Mouse (Mus musculus) neural tube, embryonic 13.5 days (tissue): Measurements from ENCODE around the gene Ptprt. TPM values are rescaled to one million over a fixed set of nuclear protein-coding genes. Genes with fewer than 3 reads are reported as not detected.

Experiments used
- ATAC-seq: fragments of 200-750 bp; cut with Nextera tagmentation; 2 replicates; pipeline ENCODE4 v1.8.0; 2017; ENCODE audit warnings: low read depth, mild to moderate bottlenecking, moderate TSS enrichment, moderate library complexity
- H3K27ac ChIP-seq: fragments of 300-500 bp; sonication (generic); replicated peaks from 2 replicates; pipeline ENCODE4 v1.5.1; 2015; ENCODE audit warnings: moderate library complexity, mild to moderate bottlenecking, inconsistent platforms
- H3K27me3 ChIP-seq: fragments of 300-500 bp; sonication (generic); 2 replicates; pipeline ENCODE4 v1.6.1; 2015; ENCODE audit warnings: mild to moderate bottlenecking, inconsistent platforms
- H3K36me3 ChIP-seq: fragments of 300-500 bp; sonication (generic); 2 replicates; pipeline ENCODE4 v1.6.1; 2015; ENCODE audit warnings: mild to moderate bottlenecking, inconsistent platforms
- H3K4me1 ChIP-seq: fragments of 300-500 bp; sonication (generic); replicated peaks from 2 replicates; pipeline ENCODE4 v1.6.1; 2015; ENCODE audit warnings: inconsistent platforms
- H3K4me2 ChIP-seq: fragments of 300-500 bp; sonication (generic); 2 replicates; pipeline ENCODE4 v1.6.1; 2015; ENCODE audit warnings: inconsistent platforms, mild to moderate bottlenecking, moderate library complexity
- H3K4me3 ChIP-seq: fragments of 300-500 bp; sonication (generic); 2 replicates; pipeline ENCODE4 v1.5.1; 2015; ENCODE audit warnings: mild to moderate bottlenecking, inconsistent platforms
- H3K9ac ChIP-seq: fragments of 300-500 bp; sonication (generic); 2 replicates; pipeline ENCODE4 v1.6.1; 2015; ENCODE audit warnings: moderate library complexity, mild to moderate bottlenecking, inconsistent platforms
- H3K9me3 ChIP-seq: fragments of 300-500 bp; sonication (generic); 2 replicates; pipeline ENCODE4 v1.6.1; 2016; ENCODE audit warnings: inconsistent platforms
- WGBS: fragments of 180-500 bp; shearing (Covaris S2); methylation state at CpG from one replicate; pipeline ENCODE4 v1.1.7; 2015; 5-methylcytosine and 5-hydroxymethylcytosine counted together
- polyA plus RNA-seq: library from polyadenylated mRNA; unstranded; fragments of >200 nt; fragmentation: Nextera tagmentation; extraction: Ambion mirVana; gene quantifications from 2 replicates; pipeline ENCODE4 v1.2.1, GENCODE M21; 2015

Gene Ptprt
- polyA plus RNA-seq, 1 experiment from 2014 or later: 6.6 TPM

DNA sequence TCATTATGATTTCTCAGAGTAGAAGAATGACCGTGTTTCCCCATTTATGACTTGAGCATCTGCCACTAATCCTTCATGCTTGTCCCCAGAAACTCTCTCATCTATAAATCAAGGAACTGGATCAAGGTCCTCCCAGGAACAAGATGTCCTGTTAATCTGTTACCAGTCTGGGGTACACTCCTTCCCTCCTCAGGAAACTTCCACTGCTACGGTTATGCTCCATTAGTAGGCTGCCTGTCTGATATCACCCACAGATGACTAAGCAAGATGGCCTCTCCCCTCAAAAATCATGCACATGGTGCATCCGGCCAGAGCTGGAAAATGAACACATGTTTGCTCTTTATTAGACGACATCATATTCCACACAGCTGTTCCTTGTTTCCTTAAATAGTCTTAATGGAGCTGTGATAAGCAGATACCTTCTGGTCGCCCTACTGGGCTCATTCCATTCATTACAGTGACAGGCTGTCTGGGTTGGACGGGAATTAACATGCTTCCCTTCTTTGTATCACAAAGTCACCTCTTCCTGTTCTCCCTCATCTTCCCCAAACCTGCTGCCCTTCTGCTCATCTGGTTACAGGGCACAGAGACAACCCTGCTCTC is 1060.6 kb downstream of the Ptprt start:
- no peak for ATAC-seq
- H3K4me3 ChIP-seq: no peak overlapping the region
- H3K4me2 ChIP-seq: no peak overlapping the region
- H3K27me3 ChIP-seq: no peaks in the 10 kb centered on the region
- H3K9me3 ChIP-seq: no peaks in the 10 kb centered on the region
- no peaks in the 10 kb centered on the region for H3K36me3 ChIP-seq
- 66% methylated on average over 6 of the region's 6 CpGs for WGBS
- no peak overlapping the region for H3K9ac ChIP-seq
- no peak overlapping the region for H3K27ac ChIP-seq
- no peaks in the 10 kb centered on the region for H3K4me1 ChIP-seq

DNA sequence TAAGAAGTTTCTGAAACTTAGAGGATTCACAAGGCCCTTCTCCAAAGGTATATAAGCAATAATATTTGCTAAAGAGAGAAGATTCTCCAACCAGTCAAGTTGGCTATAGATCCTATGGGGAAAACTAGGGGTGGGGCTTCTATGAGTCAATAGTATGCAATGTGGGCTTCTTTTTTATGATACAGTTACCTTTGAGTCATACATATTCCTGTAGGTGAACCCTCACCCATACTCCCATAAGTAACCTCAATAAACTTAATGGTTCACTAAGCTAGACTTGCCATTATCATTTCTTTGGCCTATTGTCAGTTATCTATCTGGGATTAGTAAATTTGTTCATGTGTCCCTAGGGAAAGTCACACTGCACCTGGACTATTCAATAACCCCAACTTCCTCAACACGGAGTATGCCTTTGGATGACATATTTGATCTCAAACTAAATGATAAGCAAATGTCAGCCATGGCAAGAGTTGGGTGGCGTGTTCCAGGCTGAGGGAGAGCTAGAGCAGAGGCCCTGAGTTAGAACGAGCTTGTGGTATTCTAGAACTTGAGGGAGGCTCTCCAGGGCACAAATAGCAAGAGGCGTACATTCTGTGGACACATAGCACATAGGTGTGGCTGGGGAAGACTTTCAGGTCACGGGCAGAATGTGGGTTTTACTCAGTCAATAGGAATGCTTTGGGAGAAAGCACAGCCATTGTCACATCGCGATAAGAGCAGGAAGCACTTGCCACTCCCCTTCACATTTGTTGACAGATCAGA is 1067.4 kb downstream of the Ptprt start:
- Histone ChIP-seq H3K27ac (no peak overlapping the region), H3K27me3 (no peaks in the 10 kb centered on the region), H3K4me1 (no peaks in the 10 kb centered on the region), H3K4me3 (no peak overlapping the region), H3K9me3 (no peaks in the 10 kb centered on the region), H3K4me2 (no peak overlapping the region), H3K36me3 (no peaks in the 10 kb centered on the region), H3K9ac (no peak overlapping the region)
- whole genome bisulfite sequencing: 93% methylated on average over 7 of the region's 7 CpGs
- no peak for ATAC-seq

DNA sequence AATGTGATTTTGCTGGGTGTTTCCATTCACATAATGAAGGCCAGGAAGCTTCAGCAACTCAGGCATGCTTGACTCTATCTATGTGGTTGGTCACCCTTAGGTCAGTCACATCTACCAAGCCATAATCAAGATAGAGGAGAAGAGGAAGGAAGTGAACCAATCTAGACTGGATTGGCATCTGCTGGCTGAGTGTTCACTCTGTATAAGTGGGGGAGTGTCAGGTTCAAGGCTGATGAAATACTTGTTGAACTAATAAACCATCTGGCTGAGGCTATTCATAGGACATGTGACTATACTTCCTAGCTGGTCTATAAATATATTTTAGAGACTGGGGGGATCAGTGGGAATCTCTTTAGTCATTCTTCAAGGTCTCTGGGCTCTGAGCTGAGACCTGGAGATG is 1086.5 kb downstream of the Ptprt start:
- H3K36me3 ChIP-seq: no peaks in the 10 kb centered on the region
- no peak overlapping the region for H3K4me3 ChIP-seq
- ATAC-seq: no peak
- H3K27me3 ChIP-seq: no peaks in the 10 kb centered on the region
- H3K27ac ChIP-seq: no peak overlapping the region
- no peak overlapping the region for H3K9ac ChIP-seq
- H3K4me1 ChIP-seq: no peaks in the 10 kb centered on the region
- H3K9me3 ChIP-seq: no peaks in the 10 kb centered on the region
- no peak overlapping the region for H3K4me2 ChIP-seq

DNA sequence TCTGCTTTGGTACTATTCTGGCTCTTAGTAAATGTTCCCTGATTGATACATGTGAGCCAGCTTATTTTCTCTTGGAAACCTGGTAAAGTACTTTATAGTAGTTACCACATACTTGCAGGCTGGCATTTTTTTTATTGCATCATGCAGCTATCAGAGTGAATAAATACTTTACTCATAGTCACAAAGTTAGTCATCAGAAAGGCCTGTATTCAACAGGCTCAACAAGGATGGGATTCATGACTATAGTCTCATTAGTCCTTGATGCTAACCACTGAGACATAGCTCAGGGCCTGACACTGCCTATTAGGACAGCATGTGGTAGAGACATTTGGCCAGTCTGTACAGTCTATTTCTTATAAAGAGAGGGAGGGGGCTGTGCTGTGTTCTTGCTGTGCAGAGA is 1088.7 kb downstream of the Ptprt start:
- Histone ChIP-seq H3K27ac (no peak overlapping the region), H3K36me3 (no peaks in the 10 kb centered on the region), H3K4me1 (no peaks in the 10 kb centered on the region), H3K4me3 (no peak overlapping the region), H3K9me3 (no peaks in the 10 kb centered on the region), H3K4me2 (no peak overlapping the region), H3K9ac (no peak overlapping the region), H3K27me3 (no peaks in the 10 kb centered on the region)
- no peak for ATAC-seq

DNA sequence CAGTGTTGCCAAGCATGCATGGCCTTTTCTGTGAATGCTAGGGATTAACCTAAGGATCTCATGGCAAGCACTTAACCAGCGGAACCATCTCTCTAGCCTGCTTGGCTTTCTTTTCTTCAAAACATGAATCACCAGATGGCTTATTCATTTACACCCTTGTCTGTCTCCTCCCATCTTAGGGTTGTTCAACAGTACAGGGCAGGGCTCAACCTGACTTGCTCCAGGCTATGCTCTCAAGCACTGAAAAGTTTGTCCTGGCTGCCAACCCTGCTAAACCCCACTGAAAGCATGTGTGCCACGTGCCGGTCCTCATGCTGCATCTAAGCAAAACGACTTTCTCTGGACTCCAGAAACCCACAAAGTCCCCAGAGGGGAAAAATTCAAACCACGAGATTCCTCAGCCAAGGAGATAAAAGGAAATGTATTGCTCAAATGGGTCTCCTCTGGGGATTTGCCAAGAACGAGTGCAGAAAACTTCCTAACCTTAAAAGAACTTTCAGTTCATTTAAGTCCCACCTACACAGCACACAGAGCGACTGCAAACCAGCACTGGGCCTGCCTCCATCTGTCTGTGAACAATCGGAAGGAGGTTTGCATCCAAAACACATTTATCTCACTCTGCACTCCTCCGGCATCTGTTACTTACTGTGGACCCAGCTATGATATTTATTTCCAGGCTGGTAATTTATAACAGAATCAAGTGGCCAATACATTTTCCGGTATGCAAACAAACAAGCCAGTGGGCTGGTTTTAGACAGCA is 1090.5 kb downstream of the Ptprt start:
- WGBS: 67% methylated on average over 10 of the region's 10 CpGs
- Histone ChIP-seq H3K36me3 (no peaks in the 10 kb centered on the region), H3K27ac (no peak overlapping the region), H3K9me3 (no peaks in the 10 kb centered on the region), H3K27me3 (no peaks in the 10 kb centered on the region), H3K4me1 (no peaks in the 10 kb centered on the region), H3K4me3 (no peak overlapping the region), H3K4me2 (no peak overlapping the region), H3K9ac (no peak overlapping the region)
- ATAC-seq: no peak

DNA sequence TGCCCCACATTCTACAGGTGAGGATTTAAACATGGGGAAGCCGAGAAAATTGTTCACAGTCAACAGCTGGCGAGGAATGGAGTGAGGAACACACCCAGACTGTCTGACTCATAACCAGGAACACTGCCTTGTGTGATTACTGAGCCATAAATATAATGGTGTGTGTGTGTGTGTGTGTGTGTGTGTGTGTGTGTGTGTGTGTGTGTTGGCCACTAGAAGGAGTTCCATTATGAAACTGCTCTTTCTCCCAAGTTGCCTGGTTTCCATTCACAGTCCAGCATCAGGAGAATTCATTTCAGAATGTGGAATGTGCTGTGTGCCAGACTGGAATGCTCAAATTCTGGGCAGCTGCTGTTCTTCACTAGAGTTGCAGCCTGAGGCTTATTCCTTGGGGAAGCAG is 1099.4 kb downstream of the Ptprt start:
- no peak overlapping the region for H3K9ac ChIP-seq
- H3K4me2 ChIP-seq: no peak overlapping the region
- ATAC-seq: no peak
- H3K36me3 ChIP-seq: no peaks in the 10 kb centered on the region
- H3K9me3 ChIP-seq: no peaks in the 10 kb centered on the region
- H3K4me3 ChIP-seq: no peak overlapping the region
- no peak overlapping the region for H3K27ac ChIP-seq
- no peaks in the 10 kb centered on the region for H3K4me1 ChIP-seq
- no peaks in the 10 kb centered on the region for H3K27me3 ChIP-seq
- WGBS: 82% methylated on average over 2 of the region's 2 CpGs

DNA sequence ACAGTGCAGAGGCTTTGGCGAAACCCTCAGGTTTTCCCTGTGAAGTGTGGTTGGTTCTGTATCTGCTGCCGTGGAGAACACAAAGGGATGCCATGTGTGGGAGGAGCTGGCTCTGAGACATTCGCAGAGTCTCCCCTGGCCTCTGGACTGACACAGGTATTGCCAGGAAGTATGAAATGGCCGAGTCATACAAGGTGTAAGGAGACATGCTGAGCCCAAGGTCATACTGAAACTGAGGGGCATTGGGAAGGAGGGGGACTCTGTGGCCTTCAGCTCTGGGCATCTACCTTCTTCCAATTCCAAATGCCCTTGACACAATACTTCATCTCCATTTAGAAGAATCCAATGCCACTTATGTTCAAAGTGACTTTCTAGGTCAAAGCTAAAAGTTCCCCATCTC is 1103.1 kb downstream of the Ptprt start:
- H3K4me1 ChIP-seq: no peaks in the 10 kb centered on the region
- no peak for ATAC-seq
- no peak overlapping the region for H3K4me3 ChIP-seq
- WGBS: 82% methylated on average over 4 of the region's 4 CpGs
- H3K4me2 ChIP-seq: no peak overlapping the region
- no peak overlapping the region for H3K9ac ChIP-seq
- no peak overlapping the region for H3K27ac ChIP-seq
- H3K36me3 ChIP-seq: no peaks in the 10 kb centered on the region
- H3K9me3 ChIP-seq: no peaks in the 10 kb centered on the region
- no peaks in the 10 kb centered on the region for H3K27me3 ChIP-seq

DNA sequence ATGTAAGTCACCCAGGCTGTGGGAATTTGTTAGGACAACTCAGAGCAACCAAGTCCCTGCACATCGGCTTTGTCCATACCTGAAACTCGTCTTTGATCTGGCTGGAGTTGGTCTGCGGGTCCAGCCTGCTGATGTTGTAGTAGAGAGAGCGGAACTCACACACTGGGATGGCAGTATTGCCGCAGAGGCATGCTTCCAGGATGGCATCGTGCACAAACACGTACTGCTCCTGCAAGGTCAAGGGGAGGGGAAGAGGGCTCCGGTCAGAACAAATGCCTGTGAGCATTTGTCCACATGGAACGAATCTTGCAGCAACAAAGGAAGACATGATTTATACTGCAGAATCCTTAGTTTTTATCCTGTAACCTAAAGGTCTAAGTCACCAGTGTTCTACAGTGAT is 1107.3 kb downstream of the Ptprt start:
- WGBS: 85% methylated on average over 9 of the region's 9 CpGs
- ATAC-seq: no peak
- H3K4me2 ChIP-seq: no peak overlapping the region

DNA sequence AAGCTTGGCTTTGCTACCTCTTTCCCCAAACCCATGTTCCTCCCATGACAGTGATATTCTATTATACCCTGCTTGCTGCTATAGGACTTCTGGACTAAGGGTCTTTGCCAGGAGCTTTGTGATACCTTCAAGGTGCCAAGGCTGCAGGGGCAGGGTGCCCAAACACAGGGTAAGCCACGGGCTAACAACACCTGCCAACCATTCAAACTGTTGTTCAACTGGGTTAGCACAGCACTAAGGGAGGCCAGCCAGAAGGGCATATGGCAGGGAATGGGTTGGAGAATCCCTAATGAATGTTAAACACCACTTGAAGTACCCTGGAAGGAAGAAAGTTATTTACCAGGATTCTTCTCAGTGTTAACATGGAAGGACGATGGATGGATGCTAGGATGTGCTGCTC is 1108.9 kb downstream of the Ptprt start:
- Histone ChIP-seq H3K9me3 (no peaks in the 10 kb centered on the region), H3K36me3 (no peaks in the 10 kb centered on the region), H3K4me1 (no peaks in the 10 kb centered on the region), H3K27me3 (no peaks in the 10 kb centered on the region), H3K27ac (no peak overlapping the region), H3K4me2 (no peak overlapping the region), H3K9ac (no peak overlapping the region), H3K4me3 (no peak overlapping the region)
- no peak for ATAC-seq
- 94% methylated on average over 2 of the region's 2 CpGs for WGBS

More for the DNA sequence above, 1107.3 kb downstream of the Ptprt start:
- no peaks in the 10 kb centered on the region for H3K9me3 ChIP-seq
- H3K4me3 ChIP-seq: no peak overlapping the region
- no peaks in the 10 kb centered on the region for H3K27me3 ChIP-seq
- no peak overlapping the region for H3K9ac ChIP-seq
- H3K36me3 ChIP-seq: no peaks in the 10 kb centered on the region
- no peak overlapping the region for H3K27ac ChIP-seq
- H3K4me1 ChIP-seq: no peaks in the 10 kb centered on the region

DNA sequence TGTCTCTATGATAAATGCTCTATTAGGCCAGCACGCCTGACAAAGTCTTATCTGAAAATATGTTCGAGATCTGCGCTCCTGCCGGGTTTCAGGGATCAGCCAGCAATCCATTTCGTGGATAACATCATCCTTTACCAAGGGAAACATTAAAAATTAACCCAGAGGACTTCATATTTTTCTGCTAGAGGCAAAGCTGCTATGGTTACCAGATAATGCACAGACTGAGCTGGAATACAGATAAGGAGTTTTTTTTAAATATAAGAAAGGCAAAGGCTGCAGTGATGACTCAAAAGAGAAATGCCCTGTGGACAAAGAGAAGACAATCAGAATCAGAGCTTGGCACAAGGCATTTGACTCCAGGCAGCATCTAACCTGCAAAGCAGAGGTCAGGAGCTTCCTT is 1111.4 kb downstream of the Ptprt start:
- H3K4me2 ChIP-seq: no peak overlapping the region
- no peak overlapping the region for H3K4me3 ChIP-seq
- H3K36me3 ChIP-seq: no peaks in the 10 kb centered on the region
- H3K27me3 ChIP-seq: no peaks in the 10 kb centered on the region
- no peaks in the 10 kb centered on the region for H3K4me1 ChIP-seq
- H3K27ac ChIP-seq: no peak overlapping the region
- no peak overlapping the region for H3K9ac ChIP-seq
- ATAC-seq: no peak
- H3K9me3 ChIP-seq: no peaks in the 10 kb centered on the region
- 73% methylated on average over 5 of the region's 5 CpGs for WGBS

DNA sequence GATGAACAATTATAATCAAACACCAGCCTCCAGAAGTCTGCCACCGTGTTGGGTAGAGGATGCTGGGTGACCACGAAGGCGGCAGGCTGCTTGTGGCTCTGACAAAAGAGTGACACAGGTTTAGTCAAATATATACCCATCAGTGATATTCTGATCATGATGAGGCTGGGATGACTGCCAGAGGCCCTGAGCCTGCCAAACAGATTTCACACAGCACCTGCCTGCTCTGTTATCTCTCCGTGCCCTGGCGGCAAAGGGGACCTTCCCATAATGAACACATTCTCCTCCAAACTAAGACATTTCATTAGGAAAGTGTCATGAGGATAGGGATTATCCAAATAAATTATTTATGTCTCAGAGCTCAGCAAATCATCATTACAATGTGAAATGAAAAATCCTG is 1113.6 kb downstream of the Ptprt start:
- H3K4me1 ChIP-seq: no peaks in the 10 kb centered on the region
- no peaks in the 10 kb centered on the region for H3K36me3 ChIP-seq
- WGBS: 87% methylated on average over 5 of the region's 5 CpGs
- H3K9ac ChIP-seq: no peak overlapping the region
- H3K27ac ChIP-seq: no peak overlapping the region
- H3K27me3 ChIP-seq: no peaks in the 10 kb centered on the region
- no peak overlapping the region for H3K4me3 ChIP-seq
- no peaks in the 10 kb centered on the region for H3K9me3 ChIP-seq
- H3K4me2 ChIP-seq: no peak overlapping the region
- ATAC-seq: no peak

DNA sequence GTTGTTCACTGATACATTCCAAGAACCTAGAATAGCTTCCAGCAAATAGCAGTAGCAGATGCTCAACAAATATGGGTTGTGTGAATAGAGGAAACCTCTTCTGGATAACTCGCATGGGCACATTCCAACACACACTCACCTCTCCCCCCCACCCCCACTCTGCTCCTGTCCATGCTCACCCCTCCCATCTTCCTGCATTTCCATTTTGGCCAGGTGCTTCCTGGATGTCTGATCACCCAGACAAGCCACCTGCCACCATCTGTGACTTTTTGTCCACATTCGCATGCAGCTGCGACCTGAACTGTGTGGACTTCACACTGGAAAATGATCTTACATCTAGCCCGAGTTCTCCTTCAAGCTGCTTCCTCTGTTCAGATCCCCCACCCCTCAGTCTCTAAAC is 1115.5 kb downstream of the Ptprt start:
- Histone ChIP-seq H3K9me3 (no peaks in the 10 kb centered on the region), H3K4me1 (no peaks in the 10 kb centered on the region), H3K4me2 (no peak overlapping the region), H3K27ac (no peak overlapping the region), H3K36me3 (no peaks in the 10 kb centered on the region), H3K27me3 (no peaks in the 10 kb centered on the region), H3K9ac (no peak overlapping the region), H3K4me3 (no peak overlapping the region)
- ATAC-seq: no peak
- WGBS: 88% methylated on average over 4 of the region's 4 CpGs
